Mouse (Mus musculus) c-Kit-negative CD71-positive TER-119-positive erythroid progenitor cells, embryonic 14.5 days (primary cell): ENCODE results near the gene Arhgap33.
"Not testable (repeated sequence)": the region's sequence is repeated elsewhere in the genome, so short reads cannot be mapped to it uniquely, and the experiment has no call there.

ENCODE experiments used
- DNase-seq: peaks from one replicate; pipeline ENCODE4 v3.0.0-alpha.2; 2013; ENCODE audit warnings: low read depth, low spot score

The Arhgap33 gene

GRCm38 (mm10) chr7:30553021-30553589 lies 18.2 kb upstream of the Arhgap33 start:
- DNase-seq: peak; percentile 28

DNA sequence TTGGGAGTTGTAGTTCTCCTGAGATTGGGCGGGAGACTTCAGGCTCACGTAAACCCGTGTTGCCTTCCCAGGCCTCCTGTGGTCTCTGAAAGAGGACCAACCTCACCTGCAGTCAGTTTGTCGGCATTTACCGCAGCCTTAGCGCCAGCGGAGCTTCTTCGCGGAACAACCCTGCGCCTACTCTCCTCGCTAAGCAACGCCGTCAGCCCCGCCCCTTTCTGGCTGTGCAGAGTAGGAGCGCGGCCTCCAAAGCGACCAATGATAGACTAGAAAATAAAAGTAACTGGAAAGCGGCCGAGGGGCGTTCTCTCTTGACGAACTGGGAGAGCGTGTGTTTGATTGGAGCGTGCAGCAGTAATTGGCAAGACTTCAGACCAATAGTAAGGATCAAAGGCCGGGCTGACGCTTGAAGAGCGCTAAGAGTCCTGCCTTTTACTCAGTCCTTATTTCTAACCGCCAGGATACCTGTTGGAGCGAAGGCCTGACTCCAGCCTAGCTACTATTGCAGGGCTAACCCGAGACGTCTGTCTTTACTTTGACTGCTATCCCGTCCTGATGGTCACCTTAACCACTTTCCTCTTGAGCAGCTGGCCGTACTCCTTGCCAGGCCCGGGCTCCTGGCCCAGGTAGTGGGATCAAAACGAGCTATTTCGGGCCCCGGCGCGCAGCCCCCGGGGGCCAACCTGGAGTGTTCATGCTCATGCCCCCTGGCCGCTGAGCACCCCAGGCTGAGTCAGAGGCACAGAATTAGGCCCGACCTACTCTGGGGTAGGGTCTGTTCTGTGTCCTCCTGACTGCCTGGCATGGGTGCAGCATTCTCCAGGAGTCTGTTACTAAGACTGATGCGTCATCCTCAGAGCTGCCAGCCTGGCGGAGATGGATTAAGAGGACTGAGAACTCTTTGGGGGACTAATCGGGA lies 17.5 kb upstream of the Arhgap33 start, which contains the start of the genes Hspb6 and Proser3:
Hspb6 (plus strand) TSS at position 77 of the 919 bp plus-strand sequence.
Proser3 (minus strand) TSS at position 198 of the 919 bp plus-strand sequence.
- DNase-seq: peak; percentile 98

GRCm38 (mm10) chr7:30551445-30552101 lies 16.7 kb upstream of the Arhgap33 start:
- DNase-seq: no peak

GRCm38 (mm10) chr7:30550603-30551002 lies 15.7 kb upstream of the Arhgap33 start:
- no peak for DNase-seq

DNA sequence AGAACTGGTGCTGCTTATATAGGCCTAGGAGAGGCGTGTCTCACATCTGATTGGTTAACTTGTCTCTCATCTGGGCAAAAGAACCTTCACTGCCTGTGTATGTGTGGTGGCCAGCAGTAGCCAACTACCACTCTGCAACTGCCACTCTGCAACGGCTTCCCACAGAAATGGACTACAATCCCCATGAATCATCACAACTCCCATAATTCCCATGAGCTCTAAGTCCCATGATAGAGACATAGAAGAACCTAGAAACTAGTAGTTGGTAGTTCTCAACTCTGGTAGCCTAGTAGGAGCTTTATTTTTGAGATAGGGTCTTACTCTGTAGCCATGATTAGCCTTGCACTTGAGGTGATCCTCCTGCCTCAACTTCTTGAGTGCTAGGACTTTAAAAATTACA lies 15.0 kb upstream of the Arhgap33 start:
- no peak for DNase-seq

GRCm38 (mm10) chr7:30544327-30544726 lies 9.5 kb upstream of the Arhgap33 start:
- no peak for DNase-seq

- no peak for DNase-seq
Observed at GRCm38 (mm10) chr7:30540572-30540971, 5.7 kb upstream of the Arhgap33 start.

GRCm38 (mm10) chr7:30533941-30534632 lies 773 bp downstream of the Arhgap33 start:
- no peak for DNase-seq

GRCm38 (mm10) chr7:30532931-30533330 lies 1.9 kb downstream of the Arhgap33 start:
- DNase-seq: no peak

- DNase-seq: no peak
Observed at GRCm38 (mm10) chr7:30531291-30531815, 3.5 kb downstream of the Arhgap33 start.

- no peak for DNase-seq
Observed at GRCm38 (mm10) chr7:30526981-30527380, 7.9 kb downstream of the Arhgap33 start.

- DNase-seq: no peak
Observed at GRCm38 (mm10) chr7:30526399-30526798, 8.5 kb downstream of the Arhgap33 start.

GRCm38 (mm10) chr7:30525954-30526353 lies 8.9 kb downstream of the Arhgap33 start:
- DNase-seq: no peak

GRCm38 (mm10) chr7:30524487-30524886 lies 10.4 kb downstream of the Arhgap33 start:
- no peak for DNase-seq

DNA sequence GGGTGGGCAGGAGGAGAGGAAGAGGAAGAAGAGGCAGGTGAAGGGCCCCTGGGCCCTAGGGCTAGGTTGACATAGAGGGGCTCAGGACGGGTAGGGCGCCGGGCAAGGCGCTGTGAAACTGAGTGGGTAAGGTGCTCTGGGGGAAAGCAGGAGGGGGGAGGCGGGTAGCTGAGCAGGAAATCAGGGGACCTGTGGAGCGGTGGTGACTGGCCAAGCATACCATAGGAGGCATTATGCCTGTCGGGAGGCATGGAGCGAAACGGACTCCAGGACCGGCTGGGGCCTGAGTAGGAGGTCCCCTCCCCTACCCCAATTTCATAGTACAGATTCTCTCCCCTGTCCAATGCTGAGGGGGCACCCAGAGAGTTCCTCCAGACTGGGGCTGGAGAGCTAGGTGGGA lies 12.0 kb downstream of the Arhgap33 start:
- no peak for DNase-seq

GRCm38 (mm10) chr7:30520856-30521255 lies 14.0 kb downstream of the Arhgap33 start:
- no peak for DNase-seq

DNA sequence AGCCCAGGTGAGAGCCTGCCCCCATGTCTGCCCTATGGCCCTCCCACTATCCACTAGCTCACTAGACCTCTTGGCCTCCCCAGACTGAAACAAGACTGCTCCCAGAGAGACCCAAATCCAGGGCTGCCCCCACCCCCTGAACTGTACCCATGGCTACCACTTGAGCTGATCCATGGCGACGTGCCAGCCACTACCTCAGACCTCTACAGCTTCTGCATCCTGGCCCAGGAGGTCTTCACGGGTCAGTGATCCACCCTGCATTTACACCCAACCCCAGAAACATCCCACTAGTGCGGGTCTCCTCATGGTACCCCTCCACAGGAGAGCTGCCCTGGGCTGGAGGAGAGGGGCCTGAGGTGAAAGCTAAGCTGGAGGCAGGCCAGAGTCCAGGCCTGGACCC lies 14.5 kb downstream of the Arhgap33 start:
- no peak for DNase-seq

GRCm38 (mm10) chr7:30518325-30518724 lies 16.5 kb downstream of the Arhgap33 start:
- no peak for DNase-seq

DNA sequence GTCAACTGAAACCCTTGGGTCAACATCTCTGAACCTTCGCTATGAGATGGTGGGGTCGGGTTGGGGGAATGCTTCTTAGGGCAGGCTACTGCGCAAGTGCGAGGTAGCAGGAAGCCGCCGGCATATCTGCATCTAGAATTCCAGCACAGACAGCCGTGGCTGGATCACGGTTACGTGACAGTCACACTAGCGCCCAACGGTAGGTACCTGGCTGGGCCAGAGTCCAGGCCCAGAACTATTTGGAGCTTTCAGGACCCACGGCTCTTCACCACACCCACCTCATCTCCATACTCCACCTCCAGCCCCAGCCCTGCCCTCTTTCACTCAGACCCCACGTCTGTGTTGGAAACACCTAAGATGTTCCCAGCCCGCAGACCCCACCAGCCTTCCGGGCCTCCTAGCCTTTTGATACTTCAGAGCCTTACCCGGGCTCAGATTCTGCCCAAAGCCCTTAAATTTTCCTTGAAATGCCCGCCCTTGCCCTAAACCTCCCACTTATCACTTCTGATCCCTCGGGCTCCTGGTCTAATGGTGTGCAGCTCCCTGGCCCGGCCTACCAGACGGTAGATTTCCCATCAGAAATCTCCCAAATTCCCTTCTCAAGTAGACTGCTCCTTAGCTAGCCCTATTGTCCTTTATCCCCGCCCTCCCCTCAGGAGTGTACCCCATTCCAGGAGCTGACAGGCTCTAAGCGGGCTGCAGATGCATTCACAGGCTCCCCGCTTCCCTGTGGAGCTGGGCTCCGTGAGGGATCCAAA lies 19.7 kb downstream of the Arhgap33 start:
- DNase-seq: no peak

GRCm38 (mm10) chr7:30508061-30508460 lies 26.8 kb downstream of the Arhgap33 start:
- no peak for DNase-seq

- not testable (repeated sequence) for DNase-seq
Observed at GRCm38 (mm10) chr7:30501159-30501558, 33.7 kb downstream of the Arhgap33 start.
